Mouse (Mus musculus) heart, adult 2 months (tissue): ENCODE measurements around the gene Srsf2. TPM values are rescaled to one million over a fixed set of nuclear protein-coding genes. Genes with fewer than 3 reads are reported as not detected.

Experiments
- DNase-seq, 2 experiments: peaks; one replicate each; pipeline ENCODE4 v3.0.0; 2021
- H3K27ac ChIP-seq: fragments of 200-600 bp; 2 replicates; pipeline ENCODE4 v1.8.1; 2022
- H3K27me3 ChIP-seq: fragments of 200-500 bp; 2 replicates; pipeline ENCODE4 v1.6.1; 2012; ENCODE audit warnings: mild to moderate bottlenecking, low read length, inconsistent platforms, mixed read lengths; ENCODE audit not compliant: control insufficient read depth, insufficient read depth
- H3K36me3 ChIP-seq: fragments of 200-500 bp; 2 replicates; pipeline ENCODE4 v1.6.1; 2012; ENCODE audit warnings: low read length, inconsistent platforms; ENCODE audit not compliant: control insufficient read depth, insufficient read depth
- H3K4me1 ChIP-seq: fragments of 200-500 bp; 2 replicates; pipeline ENCODE4 v1.6.1; 2011; ENCODE audit warnings: low read length; ENCODE audit not compliant: control insufficient read depth, insufficient read depth
- H3K4me3 ChIP-seq: fragments of 200-600 bp; 2 replicates; pipeline ENCODE4 v1.8.1; 2022
- H3K79me2 ChIP-seq: fragments of 200-500 bp; replicated peaks from 2 replicates; pipeline ENCODE4 v1.6.1; 2012; ENCODE audit warnings: mild to moderate bottlenecking, inconsistent platforms, low read length, moderate library complexity, mixed read lengths; ENCODE audit not compliant: control insufficient read depth, insufficient read depth
- H3K9ac ChIP-seq: fragments of 200-500 bp; 2 replicates; pipeline ENCODE4 v1.6.1; 2012; ENCODE audit warnings: low read depth, mild to moderate bottlenecking, control low read depth, inconsistent platforms, low read length, mixed read lengths
- CTCF ChIP-seq: fragments of 200-600 bp; IDR thresholded peaks from 2 replicates; pipeline ENCODE4 v1.8.1; 2022; ENCODE audit warnings: antibody characterized with exemption, mild to moderate bottlenecking, moderate library complexity
- EP300 ChIP-seq: fragments of 200-500 bp; IDR thresholded peaks from 2 replicates; pipeline ENCODE4 v1.6.1; 2011; ENCODE audit warnings: low read depth, low read length, control low read depth; ENCODE audit not compliant: insufficient read depth
- POLR2A ChIP-seq: fragments of 200-500 bp; IDR thresholded peaks from 2 replicates; pipeline ENCODE4 v1.6.1; 2011; ENCODE audit warnings: mild to moderate bottlenecking, low read depth, low read length, control low read depth; ENCODE audit not compliant: insufficient read depth
- WGBS: fragments of 180-500 bp; shearing (Covaris S2); methylation state at CpG from one replicate; pipeline ENCODE4 v1.1.7; 2018; 5-methylcytosine and 5-hydroxymethylcytosine counted together
- intact Hi-C: fragments of 180-260 bp; cut with DNase I; formaldehyde crosslinking; loops from one replicate; pipeline ENCODE4 v1.15.1; 2025
- polyA plus RNA-seq: library from polyadenylated mRNA; depleted of rRNA; stranded (reverse); fragments of >200 nt; gene quantifications from 2 replicates; pipeline ENCODE4 v1.2.3, GENCODE M21; 2012
- total RNA-seq, 2 experiments: library from RNA; stranded (reverse); gene quantifications; 2 replicates each; pipeline ENCODE4 v1.2.3; 2021

The Srsf2 gene
- total and polyA plus RNA-seq, 3 experiments = 91.4 to 158 (median 104) TPM

DNA sequence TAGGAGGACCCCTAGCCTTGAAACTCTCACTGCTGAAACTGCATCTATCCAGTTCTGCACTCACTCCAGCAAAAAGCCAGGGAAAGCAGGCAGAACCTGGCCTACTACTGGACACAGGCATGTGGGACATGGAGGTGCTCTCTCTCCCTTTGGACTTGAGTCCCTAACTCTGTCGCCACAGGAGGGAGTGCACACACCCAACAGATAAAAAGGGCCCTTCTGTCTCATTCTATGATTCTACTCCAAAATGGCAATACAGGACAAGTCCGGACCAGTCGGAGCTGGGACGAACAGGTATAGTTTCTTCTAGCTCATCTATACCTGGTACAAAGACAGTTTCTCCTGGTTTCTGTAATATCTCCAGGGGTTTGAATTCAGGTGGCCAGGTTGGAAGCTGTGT, 12.1 kb downstream of the Srsf2 start:
- no peak for TF ChIP-seq EP300
- TF ChIP-seq CTCF = no peak
- no peak for TF ChIP-seq POLR2A
- WGBS = 75% methylated on average over 4 of the region's 4 CpGs
- intact Hi-C loops = no loop called here
- Histone ChIP-seq H3K27ac (no peak overlapping the region), H3K4me1 (peaks cover 5% of the 10 kb centered on the region), H3K4me3 (no peak overlapping the region), H3K79me2 (no peaks in the 10 kb centered on the region; the same call in 1 of the 2 replicates), H3K27me3 (no peaks in the 10 kb centered on the region), H3K36me3 (peaks cover 12% of the 10 kb centered on the region), H3K9ac (no peak overlapping the region)
- DNase-seq = no peak

DNA sequence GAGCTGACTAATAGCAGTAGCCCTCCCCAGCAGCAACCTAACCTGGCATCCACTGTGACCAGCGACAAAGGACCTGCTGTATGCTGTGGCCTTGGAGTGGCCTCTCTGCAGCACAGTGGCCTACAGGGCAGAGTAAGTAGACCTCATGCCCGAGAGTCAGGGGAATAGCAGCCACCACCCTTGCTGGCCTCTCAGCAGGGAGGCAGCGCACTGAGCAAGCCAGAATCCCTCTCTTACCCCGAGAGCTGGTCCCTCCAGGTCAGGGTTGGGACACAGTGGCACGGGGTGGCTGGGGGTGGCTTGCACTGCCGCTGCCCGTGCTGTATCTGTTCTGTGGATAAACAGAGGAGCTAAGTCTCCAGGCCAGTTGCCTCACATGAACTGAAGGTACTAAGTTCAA, 13.3 kb downstream of the Srsf2 start:
- Histone ChIP-seq H3K27ac (no peak overlapping the region), H3K4me1 (peaks cover 5% of the 10 kb centered on the region), H3K27me3 (no peaks in the 10 kb centered on the region), H3K79me2 (no peaks in the 10 kb centered on the region; the same call in 1 of the 2 replicates), H3K9ac (no peak overlapping the region), H3K36me3 (peaks cover 12% of the 10 kb centered on the region), H3K4me3 (no peak overlapping the region)
- TF ChIP-seq CTCF (no peak), POLR2A (no peak), EP300 (no peak)
- intact Hi-C loops = no loop called here
- WGBS = 64% methylated on average over 7 of the region's 7 CpGs
- no peak for DNase-seq

DNA sequence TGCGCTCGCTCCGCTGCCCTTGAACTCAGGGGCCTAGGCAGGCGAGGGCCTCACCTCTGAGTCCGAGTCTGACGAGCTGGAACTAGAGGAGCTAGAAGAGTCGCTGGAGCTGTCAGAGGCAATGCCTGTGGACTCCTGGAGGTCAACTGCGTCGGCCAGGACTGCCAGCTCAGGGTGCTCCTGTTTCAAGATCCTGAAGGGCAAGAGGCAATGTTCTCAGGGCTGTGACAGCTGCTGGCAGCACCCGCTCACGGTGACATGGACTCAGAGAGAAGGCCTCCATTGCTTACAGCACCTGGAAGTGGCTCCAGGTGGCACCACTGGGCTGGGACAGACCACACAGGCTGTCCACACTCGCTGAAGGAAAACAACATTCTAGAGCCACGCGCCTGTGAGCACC, 14.0 kb downstream of the Srsf2 start:
- H3K27ac ChIP-seq = peak overlapping the region; percentile 8; the same call in 1 of the 2 replicates
- no peaks in the 10 kb centered on the region; the same call in 1 of the 2 replicates for H3K79me2 ChIP-seq
- intact Hi-C loops = no loop called here
- peaks cover 12% of the 10 kb centered on the region for H3K36me3 ChIP-seq
- no peaks in the 10 kb centered on the region for H3K27me3 ChIP-seq
- no peak for TF ChIP-seq POLR2A
- TF ChIP-seq CTCF = peak; percentile 23
- no peak overlapping the region for H3K4me3 ChIP-seq
- no peak overlapping the region for H3K9ac ChIP-seq
- WGBS = 70% methylated on average over 14 of the region's 14 CpGs
- H3K4me1 ChIP-seq = peaks cover 5% of the 10 kb centered on the region
- DNase-seq = peak in 1 of 2 experiments; percentile 44

DNA sequence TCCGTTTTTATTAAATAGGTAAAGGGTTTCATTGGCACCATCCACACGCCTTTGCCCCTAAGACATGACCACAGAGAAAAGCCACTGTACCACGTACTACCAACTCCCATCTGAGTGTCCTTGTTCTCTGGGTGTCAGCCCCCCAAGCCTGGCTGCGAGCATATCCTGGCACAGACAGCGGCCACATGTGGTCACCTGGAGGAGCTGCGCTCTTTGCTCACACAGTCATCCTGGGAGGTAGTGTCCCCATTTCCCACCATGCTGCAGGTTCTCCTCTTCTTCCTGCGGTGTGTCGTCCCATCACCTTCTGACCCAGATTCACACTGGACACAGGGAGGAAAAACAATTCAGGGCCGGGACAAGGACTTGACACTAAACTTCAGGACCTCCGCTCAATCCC, 15.5 kb downstream of the Srsf2 start:
- DNase-seq = no peak
- Histone ChIP-seq H3K36me3 (peaks cover 12% of the 10 kb centered on the region), H3K9ac (no peak overlapping the region), H3K4me3 (no peak overlapping the region), H3K27me3 (no peaks in the 10 kb centered on the region), H3K4me1 (peaks cover 5% of the 10 kb centered on the region), H3K27ac (no peak overlapping the region), H3K79me2 (no peaks in the 10 kb centered on the region; the same call in 1 of the 2 replicates)
- intact Hi-C loops = no loop called here
- TF ChIP-seq POLR2A (no peak), CTCF (no peak), EP300 (no peak)
- 88% methylated on average over 10 of the region's 10 CpGs for WGBS

DNA sequence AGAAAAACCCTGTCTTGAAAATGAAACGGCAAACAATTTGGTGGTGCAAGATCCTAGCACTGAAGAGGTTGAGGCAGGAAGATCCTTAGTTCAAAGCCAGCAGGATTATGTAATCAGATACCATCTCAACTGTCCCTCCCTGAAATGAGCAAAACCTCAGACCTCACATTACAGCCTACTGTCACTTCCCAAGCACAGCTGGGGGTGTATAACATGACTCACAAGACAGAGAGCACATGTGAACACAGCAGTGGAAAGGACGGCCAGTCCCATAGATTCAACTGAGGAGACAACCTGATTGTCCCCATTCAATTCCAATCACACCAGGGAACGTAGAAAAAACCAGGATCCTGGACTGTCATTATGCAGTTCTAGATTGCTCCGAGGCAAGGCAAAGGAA, 16.6 kb downstream of the Srsf2 start:
- Histone ChIP-seq H3K4me1 (peaks cover 5% of the 10 kb centered on the region), H3K27me3 (no peaks in the 10 kb centered on the region), H3K36me3 (peaks cover 7% of the 10 kb centered on the region), H3K4me3 (no peak overlapping the region), H3K9ac (no peak overlapping the region), H3K27ac (no peak overlapping the region), H3K79me2 (no peaks in the 10 kb centered on the region; the same call in 1 of the 2 replicates)
- no peak for TF ChIP-seq CTCF
- no peak for TF ChIP-seq EP300
- no peak for TF ChIP-seq POLR2A
- intact Hi-C loops = no loop called here
- 88% methylated on average over 4 of the region's 4 CpGs for WGBS
- DNase-seq = no peak

DNA sequence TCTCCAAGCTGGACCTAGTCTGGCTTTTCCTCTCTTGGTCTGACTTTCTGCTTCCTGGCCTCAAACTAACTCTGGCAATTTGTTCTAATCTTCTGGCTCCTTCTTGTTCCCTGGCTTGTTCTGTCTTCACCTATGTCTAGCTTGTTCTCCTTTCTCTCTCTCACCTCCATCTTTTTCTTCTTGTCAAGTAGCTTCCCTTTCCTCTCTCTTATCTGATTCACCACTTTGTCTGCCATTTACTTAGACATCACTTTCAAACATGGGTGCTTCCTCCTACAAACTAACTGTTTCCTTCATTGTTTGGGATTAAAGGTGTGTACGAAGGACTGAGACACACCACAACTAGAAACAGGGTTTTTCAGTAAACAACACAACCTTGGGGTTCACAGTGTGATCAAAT, 17.9 kb downstream of the Srsf2 start:
- no peaks in the 10 kb centered on the region for H3K4me1 ChIP-seq
- no peaks in the 10 kb centered on the region; the same call in 1 of the 2 replicates for H3K36me3 ChIP-seq

More for the DNA sequence above, 17.9 kb downstream of the Srsf2 start:
- H3K27ac ChIP-seq = no peak overlapping the region
- H3K9ac ChIP-seq = no peak overlapping the region
- TF ChIP-seq POLR2A (no peak), CTCF (no peak), EP300 (no peak)
- no peaks in the 10 kb centered on the region for H3K27me3 ChIP-seq
- DNase-seq = no peak
- intact Hi-C loops = no loop called here
- no peaks in the 10 kb centered on the region; the same call in 1 of the 2 replicates for H3K79me2 ChIP-seq
- 85% methylated on average over 1 of the region's 1 CpGs for WGBS
- no peak overlapping the region for H3K4me3 ChIP-seq
